Mouse (Mus musculus) kidney, postnatal 0 days (tissue): ENCODE data around the gene Wasf1. TPM values are rescaled to one million over a fixed set of nuclear protein-coding genes. Genes with fewer than 3 reads are reported as not detected.

Experiments used
- ATAC-seq: fragments of 200-750 bp; cut with Nextera tagmentation; replicated peaks from 2 replicates; pipeline ENCODE4 v1.8.0; 2017; ENCODE audit warnings: low read depth, moderate number of reproducible peaks, moderate TSS enrichment, moderate library complexity; ENCODE audit not compliant: low FRiP score
- DNase-seq: peaks from one replicate; pipeline ENCODE4 v3.0.0-alpha.2; 2016; ENCODE audit warnings: low spot score
- H3K27ac ChIP-seq: fragments of 300-500 bp; sonication (generic); 2 replicates; pipeline ENCODE4 v1.5.1; 2014; ENCODE audit warnings: mild to moderate bottlenecking
- H3K27me3 ChIP-seq: fragments of 300-500 bp; sonication (generic); 2 replicates; pipeline ENCODE4 v1.6.1; 2014; ENCODE audit warnings: low read length, mixed read lengths; ENCODE audit not compliant: insufficient read depth
- H3K36me3 ChIP-seq: fragments of 300-500 bp; sonication (generic); 2 replicates; pipeline ENCODE4 v1.6.1; 2014; ENCODE audit warnings: low read length, mixed read lengths; ENCODE audit not compliant: insufficient read depth
- H3K4me1 ChIP-seq: fragments of 300-500 bp; sonication (generic); replicated peaks from 2 replicates; pipeline ENCODE4 v1.6.1; 2014; ENCODE audit warnings: antibody characterized with exemption, low read length, mixed read lengths; ENCODE audit not compliant: insufficient read depth
- H3K4me2 ChIP-seq: fragments of 300-500 bp; sonication (generic); 2 replicates; pipeline ENCODE4 v1.6.1; 2014; ENCODE audit warnings: mild to moderate bottlenecking, low read length, moderate library complexity, mixed read lengths
- H3K4me3 ChIP-seq: fragments of 300-500 bp; sonication (generic); replicated peaks from 2 replicates; pipeline ENCODE4 v1.5.1; 2014; ENCODE audit warnings: low read depth, low read length
- H3K9ac ChIP-seq: fragments of 300-500 bp; sonication (generic); 2 replicates; pipeline ENCODE4 v1.6.1; 2014; ENCODE audit warnings: low read depth, low read length
- H3K9me3 ChIP-seq: fragments of 300-500 bp; sonication (generic); replicated peaks from 2 replicates; pipeline ENCODE4 v1.6.1; 2016; ENCODE audit warnings: low read length, inconsistent platforms, mixed read lengths
- CTCF ChIP-seq: IDR thresholded peaks from 2 replicates; pipeline ENCODE4 v1.5.1; 2016; ENCODE audit warnings: antibody characterized with exemption, low read depth, mild to moderate bottlenecking, moderate library complexity
- WGBS: fragments of 180-500 bp; shearing (Covaris S2); extraction: QIAGEN DNeasy Blood & Tissue Kit; methylation state at CpG from one replicate; pipeline ENCODE4 v1.1.7; 2014; 5-methylcytosine and 5-hydroxymethylcytosine counted together
- polyA plus RNA-seq: library from polyadenylated mRNA; unstranded; fragments of >200 nt; fragmentation: Nextera tagmentation; extraction: Ambion mirVana; gene quantifications from 2 replicates; pipeline ENCODE4 v1.2.1, GENCODE M21; 2015

Gene Wasf1
- polyA plus RNA-seq, 1 experiment from 2014 or later, result 13.2 TPM

DNA sequence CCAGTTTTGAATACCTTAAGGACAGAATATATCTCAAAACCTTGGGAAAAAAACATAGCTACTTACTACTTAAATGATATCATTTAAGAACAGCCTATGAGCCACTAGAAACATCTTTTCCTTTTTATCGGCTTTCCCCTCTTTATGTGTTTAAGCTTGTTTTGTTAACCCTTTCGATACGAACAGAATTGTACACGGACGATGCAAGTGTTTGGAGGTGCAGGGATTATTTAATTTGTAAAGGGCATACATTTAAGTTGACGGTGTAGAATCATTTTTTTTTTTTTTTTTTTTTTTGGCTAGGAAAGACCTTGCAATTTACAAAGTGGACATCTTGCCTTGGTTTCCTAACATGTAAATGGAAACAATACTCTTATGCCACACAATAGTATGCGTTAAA lies 2.2 kb downstream of the Wasf1 start:
- H3K4me2 ChIP-seq, result no peak overlapping the region
- no peak for DNase-seq
- no peak overlapping the region for H3K9ac ChIP-seq
- H3K36me3 ChIP-seq, result no peaks in the 10 kb centered on the region
- WGBS, result 77% methylated on average over 7 of the region's 7 CpGs
- no peaks in the 10 kb centered on the region for H3K27me3 ChIP-seq
- no peak overlapping the region for H3K27ac ChIP-seq
- peaks cover 7% of the 10 kb centered on the region; the same call in 1 of the 2 replicates for H3K4me1 ChIP-seq
- H3K9me3 ChIP-seq, result no peaks in the 10 kb centered on the region
- no peak for TF ChIP-seq CTCF
- ATAC-seq, result no peak
- H3K4me3 ChIP-seq, result no peak overlapping the region

- WGBS, result 82% methylated on average over 2 of the region's 2 CpGs
- Histone ChIP-seq H3K4me1 (no peaks in the 10 kb centered on the region), H3K4me3 (no peak overlapping the region), H3K27me3 (no peaks in the 10 kb centered on the region), H3K27ac (no peak overlapping the region), H3K9ac (no peak overlapping the region), H3K4me2 (no peak overlapping the region), H3K36me3 (no peaks in the 10 kb centered on the region), H3K9me3 (no peaks in the 10 kb centered on the region)
- ATAC-seq (no peak), DNase-seq (no peak)
- TF ChIP-seq CTCF, result no peak
Observed at GRCm38 (mm10) chr10:40887316-40887715, 4.0 kb downstream of the Wasf1 start.

- Histone ChIP-seq H3K9ac (no peak overlapping the region), H3K27me3 (no peaks in the 10 kb centered on the region), H3K4me2 (no peak overlapping the region), H3K36me3 (no peaks in the 10 kb centered on the region), H3K4me1 (no peaks in the 10 kb centered on the region), H3K9me3 (no peaks in the 10 kb centered on the region), H3K4me3 (no peak overlapping the region), H3K27ac (no peak overlapping the region)
- no peak for TF ChIP-seq CTCF
- no peak for DNase-seq
- ATAC-seq, result no peak
- WGBS, result 70% methylated on average over 4 of the region's 4 CpGs
Observed at GRCm38 (mm10) chr10:40889146-40889545, 5.9 kb downstream of the Wasf1 start.

- WGBS, result 85% methylated on average over 12 of the region's 12 CpGs
- H3K4me3 ChIP-seq, result no peak overlapping the region
Observed at GRCm38 (mm10) chr10:40895765-40896164, 12.5 kb downstream of the Wasf1 start.

GRCm38 (mm10) chr10:40896656-40897055 lies 13.4 kb downstream of the Wasf1 start:
- Histone ChIP-seq H3K4me3 (no peak overlapping the region), H3K4me2 (no peak overlapping the region), H3K9ac (no peak overlapping the region), H3K9me3 (no peaks in the 10 kb centered on the region), H3K36me3 (no peaks in the 10 kb centered on the region), H3K27ac (no peak overlapping the region), H3K27me3 (no peaks in the 10 kb centered on the region), H3K4me1 (no peaks in the 10 kb centered on the region)
- no peak for TF ChIP-seq CTCF
- 30% methylated on average over 5 of the region's 5 CpGs for WGBS
- ATAC-seq, result no peak
- no peak for DNase-seq

More at GRCm38 (mm10) chr10:40895765-40896164, 12.5 kb downstream of the Wasf1 start:
- no peak overlapping the region for H3K9ac ChIP-seq
- no peaks in the 10 kb centered on the region for H3K4me1 ChIP-seq
- TF ChIP-seq CTCF, result no peak
- H3K36me3 ChIP-seq, result no peaks in the 10 kb centered on the region
- H3K4me2 ChIP-seq, result no peak overlapping the region
- DNase-seq, result no peak
- H3K9me3 ChIP-seq, result no peaks in the 10 kb centered on the region
- no peak for ATAC-seq
- no peaks in the 10 kb centered on the region for H3K27me3 ChIP-seq
- H3K27ac ChIP-seq, result no peak overlapping the region

- no peaks in the 10 kb centered on the region for H3K27me3 ChIP-seq
- WGBS, result 82% methylated on average over 4 of the region's 4 CpGs
- no peaks in the 10 kb centered on the region for H3K9me3 ChIP-seq
- no peaks in the 10 kb centered on the region for H3K36me3 ChIP-seq
- no peak for TF ChIP-seq CTCF
- H3K4me1 ChIP-seq, result no peaks in the 10 kb centered on the region
- H3K4me3 ChIP-seq, result no peak overlapping the region
- DNase-seq, result no peak
- H3K4me2 ChIP-seq, result no peak overlapping the region
- no peak for ATAC-seq
- H3K27ac ChIP-seq, result no peak overlapping the region
- H3K9ac ChIP-seq, result no peak overlapping the region
Observed at GRCm38 (mm10) chr10:40901786-40902185, 18.5 kb downstream of the Wasf1 start.

- H3K9me3 ChIP-seq, result no peaks in the 10 kb centered on the region
- no peak overlapping the region for H3K4me2 ChIP-seq
- 74% methylated on average over 1 of the region's 1 CpGs for WGBS
- no peaks in the 10 kb centered on the region for H3K36me3 ChIP-seq
- DNase-seq, result no peak
- no peak overlapping the region for H3K9ac ChIP-seq
- no peaks in the 10 kb centered on the region for H3K27me3 ChIP-seq
- no peaks in the 10 kb centered on the region for H3K4me1 ChIP-seq
- TF ChIP-seq CTCF, result no peak
- no peak overlapping the region for H3K27ac ChIP-seq
- ATAC-seq, result no peak
- no peak overlapping the region for H3K4me3 ChIP-seq
Observed at GRCm38 (mm10) chr10:40906131-40906530, 22.9 kb downstream of the Wasf1 start.
